8 mouse cellular contexts compared by ENCODE assay signal in the genomic region with DNA sequence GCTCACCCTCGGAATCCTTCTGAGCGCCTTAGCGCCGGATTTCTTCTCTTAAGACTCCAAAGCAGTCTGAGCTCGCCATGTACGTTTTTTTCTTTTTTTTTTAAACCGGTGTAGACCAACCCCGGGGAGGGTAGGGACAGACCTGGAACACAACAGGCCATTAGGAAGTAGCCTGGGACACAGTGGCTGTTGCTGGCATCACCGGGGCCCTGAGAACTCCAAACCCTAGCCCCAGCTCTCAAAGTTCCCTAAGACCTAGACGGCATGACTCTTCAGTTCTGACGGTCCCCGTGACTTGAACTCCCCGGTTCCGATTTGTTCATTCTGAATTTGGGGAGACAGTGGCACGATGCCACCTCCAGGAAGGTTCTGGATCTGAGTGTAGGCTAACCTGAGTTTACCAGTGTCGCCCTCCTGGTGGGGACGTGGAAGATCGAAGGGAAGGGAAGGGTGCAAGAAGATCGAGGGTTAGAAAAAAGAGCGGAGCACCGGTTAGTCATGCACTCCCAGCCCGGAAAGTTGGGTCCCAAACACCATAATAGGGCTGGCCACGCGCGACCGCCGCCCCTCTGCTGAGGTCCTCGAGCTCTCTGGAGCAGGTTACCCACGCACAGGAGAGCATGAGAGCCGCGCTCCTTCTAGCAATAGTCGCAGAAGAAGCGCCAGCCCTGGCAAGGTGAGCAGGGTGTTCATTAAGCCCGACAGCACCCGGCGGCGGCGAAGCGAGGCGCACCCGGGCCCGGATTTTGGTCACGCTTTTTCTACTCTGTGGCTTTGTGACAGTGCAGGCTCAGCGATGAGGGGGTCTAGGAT. TPM values are rescaled to one million over a fixed set of nuclear protein-coding genes. Genes with fewer than 3 reads are reported as not detected.
DNase-seq lines count a peak whose midpoint lies in the region; ATAC-seq lines count a peak whose summit lies in the region.

A gene (minus strand): TSS at position 280 of the 813 bp plus-strand sequence.

- H3K36me3 ChIP-seq in hindbrain, embryonic 13.5 days, result peaks cover 6% of the 10 kb centered on the region; the same call in 1 of the 2 replicates

- H3K4me3 ChIP-seq in hindbrain, embryonic 13.5 days, result peak within 1 kb of the TSS; percentile 92

- H3K27ac ChIP-seq in hindbrain, embryonic 13.5 days, result peak within 1 kb of the TSS; percentile 95

- H3K4me1 ChIP-seq in hindbrain, embryonic 13.5 days (replicated peaks), result peaks cover 38% of the 10 kb centered on the region

- DNase-seq in T-cell, adult 2 months (ENCODE audit: low spot score), result peak; percentile 73
- peak; percentile 79 to 82 for DNase-seq in cerebellum, postnatal 14 days
- DNase-seq in frontal cortex, postnatal 36 days (ENCODE audit: low spot score in 2 of 2), result peak; percentile 72 to 77
- peak; percentile 67 to 73 for DNase-seq in layer of hippocampus, postnatal 36 days
- peak; percentile 55 for DNase-seq in lung, postnatal 25 days (ENCODE audit: low spot score)
- peak; percentile 72 for DNase-seq in right cerebral cortex, adult 18-20 months
- peak; percentile 62 for DNase-seq in urinary bladder, postnatal 14 days (ENCODE audit: low spot score)

- H3K9ac ChIP-seq in hindbrain, embryonic 13.5 days, result peak within 1 kb of the TSS; percentile 88

- H3K9me3 ChIP-seq in hindbrain, embryonic 13.5 days, result no peaks in the 10 kb centered on the region

- ATAC-seq in hindbrain, embryonic 13.5 days (ENCODE audit: low FRiP score), result peak; percentile 3; the same call in 1 of the 2 replicates

- no peaks in the 10 kb centered on the region for H3K27me3 ChIP-seq in hindbrain, embryonic 13.5 days

- peak within 1 kb of the TSS; percentile 95 for H3K4me2 ChIP-seq in hindbrain, embryonic 13.5 days

- WGBS in hindbrain, embryonic 13.5 days, result under 1% methylated on average over 44 of the region's 44 CpGs

RNA-seq across cellular contexts. Expression of the gene that starts here (rescaled TPM):
- 15.6 and 15.7 TPM in 2 replicates for polyA plus RNA-seq in hindbrain, embryonic 13.5 days (2015; fragmentation: Nextera tagmentation; extraction: Ambion mirVana)
- total RNA-seq in layer of hippocampus, postnatal 36 days (2021), result 10 to 100 TPM; 30.5 to 36.4 TPM

Comparison
In these comparisons a context has a peak if more than half of its experiments do, and no peak if none do; other contexts are left out.
1. Peak in every context shown above with its lines: DNase-seq, ATAC-seq, H3K4me3 ChIP-seq and H3K27ac ChIP-seq.